Mouse (Mus musculus) liver, embryonic 11.5 days (tissue): ENCODE results near the gene Hgd. TPM values are rescaled to one million over a fixed set of nuclear protein-coding genes. Genes with fewer than 3 reads are reported as not detected.

Experiments used
- ATAC-seq: fragments of 200-750 bp; cut with Nextera tagmentation; replicated peaks from 2 replicates; pipeline ENCODE4 v1.8.0; 2017; ENCODE audit warnings: moderate number of reproducible peaks, mild to moderate bottlenecking, moderate TSS enrichment, moderate library complexity; ENCODE audit not compliant: low FRiP score
- DNase-seq: peaks from one replicate; pipeline ENCODE4 v3.0.0-alpha.2; 2017; ENCODE audit warnings: low spot score
- H3K27ac ChIP-seq: fragments of 300-500 bp; sonication (generic); 2 replicates; pipeline ENCODE4 v1.5.1; 2014; ENCODE audit warnings: mild to moderate bottlenecking, low read depth, low read length, control low read depth
- H3K27me3 ChIP-seq: fragments of 300-500 bp; sonication (generic); replicated peaks from 2 replicates; pipeline ENCODE4 v1.6.1; 2014; ENCODE audit warnings: low read length, mixed read lengths; ENCODE audit not compliant: control insufficient read depth, insufficient read depth
- H3K36me3 ChIP-seq: fragments of 300-500 bp; sonication (generic); 2 replicates; pipeline ENCODE4 v1.6.1; 2014; ENCODE audit warnings: mild to moderate bottlenecking, low read length, moderate library complexity, mixed read lengths; ENCODE audit not compliant: control insufficient read depth, insufficient read depth
- H3K4me1 ChIP-seq: fragments of 300-500 bp; sonication (generic); replicated peaks from 2 replicates; pipeline ENCODE4 v1.6.1; 2014; ENCODE audit warnings: low read length, mixed read lengths; ENCODE audit not compliant: control insufficient read depth, insufficient read depth
- H3K4me2 ChIP-seq: fragments of 300-500 bp; sonication (generic); 2 replicates; pipeline ENCODE4 v1.6.1; 2014; ENCODE audit warnings: mild to moderate bottlenecking, control low read depth, moderate library complexity
- H3K4me3 ChIP-seq: fragments of 300-500 bp; sonication (generic); 2 replicates; pipeline ENCODE4 v1.5.1; 2014; ENCODE audit warnings: low read depth, low read length, control low read depth
- H3K9ac ChIP-seq: fragments of 300-500 bp; sonication (generic); 2 replicates; pipeline ENCODE4 v1.6.1; 2014; ENCODE audit warnings: low read depth, low read length, control low read depth
- H3K9me3 ChIP-seq: fragments of 300-500 bp; sonication (generic); 2 replicates; pipeline ENCODE4 v1.6.1; 2016; ENCODE audit warnings: low read length, inconsistent platforms, mixed read lengths; ENCODE audit not compliant: control insufficient read depth
- WGBS: fragments of 180-500 bp; shearing (Covaris S2); extraction: QIAGEN DNeasy Blood & Tissue Kit; methylation state at CpG from one replicate; pipeline ENCODE4 v1.1.7; 2014; 5-methylcytosine and 5-hydroxymethylcytosine counted together
- polyA plus RNA-seq: library from polyadenylated mRNA; unstranded; fragments of >200 nt; fragmentation: Nextera tagmentation; extraction: Ambion mirVana; gene quantifications from 2 replicates; pipeline ENCODE4 v1.2.1, GENCODE M21; 2014

Gene Hgd
- 13.6 and 13.7 TPM in 2 replicates for polyA plus RNA-seq

- Histone ChIP-seq H3K9me3 (no peaks in the 10 kb centered on the region), H3K27me3 (no peaks in the 10 kb centered on the region), H3K36me3 (no peaks in the 10 kb centered on the region), H3K4me1 (no peaks in the 10 kb centered on the region), H3K27ac (peak within 1 kb of the TSS; percentile 45; the same call in 1 of the 2 replicates), H3K4me2 (peak within 1 kb of the TSS; percentile 32; the same call in 1 of the 2 replicates), H3K9ac (no peak within 1 kb of the TSS), H3K4me3 (no peak within 1 kb of the TSS)
- 63% methylated on average over 4 of the region's 4 CpGs for WGBS
- DNase-seq (no peak), ATAC-seq (no peak)
Measured at GRCm38 (mm10) chr16:37579994-37580393, at the start of gene Hgd. Gene Hgd (plus strand): TSS chr16:37580153.

GRCm38 (mm10) chr16:37530170-37530569, 49.8 kb upstream of the Hgd start:
- no peak for ATAC-seq

GRCm38 (mm10) chr16:37532046-37532445, 47.9 kb upstream of the Hgd start:
- no peak for ATAC-seq
- DNase-seq = no peak
- peaks cover 13% of the 10 kb centered on the region; the same call in 1 of the 2 replicates for H3K36me3 ChIP-seq
- H3K27ac ChIP-seq = no peak overlapping the region
- no peak overlapping the region for H3K4me2 ChIP-seq
- H3K9me3 ChIP-seq = no peaks in the 10 kb centered on the region
- no peak overlapping the region for H3K4me3 ChIP-seq
- no peak overlapping the region for H3K9ac ChIP-seq
- no peaks in the 10 kb centered on the region for H3K27me3 ChIP-seq
- WGBS = 96% methylated on average over 1 of the region's 1 CpGs
- H3K4me1 ChIP-seq = no peaks in the 10 kb centered on the region

More at GRCm38 (mm10) chr16:37530170-37530569, 49.8 kb upstream of the Hgd start:
- H3K9me3 ChIP-seq = no peaks in the 10 kb centered on the region
- no peaks in the 10 kb centered on the region for H3K27me3 ChIP-seq
- H3K4me2 ChIP-seq = no peak overlapping the region
- DNase-seq = no peak
- peaks cover 13% of the 10 kb centered on the region for H3K36me3 ChIP-seq
- WGBS = 82% methylated on average over 6 of the region's 6 CpGs
- no peaks in the 10 kb centered on the region for H3K4me1 ChIP-seq
- H3K4me3 ChIP-seq = no peak overlapping the region
- no peak overlapping the region for H3K27ac ChIP-seq
- no peak overlapping the region for H3K9ac ChIP-seq

- no peak overlapping the region for H3K4me3 ChIP-seq
- H3K4me1 ChIP-seq = peaks cover 3% of the 10 kb centered on the region; the same call in 1 of the 2 replicates
- H3K36me3 ChIP-seq = peaks cover 15% of the 10 kb centered on the region; the same call in 1 of the 2 replicates
- H3K27ac ChIP-seq = no peak overlapping the region
- DNase-seq = no peak
- no peak; the same call in 1 of the 2 replicates for ATAC-seq
- no peaks in the 10 kb centered on the region for H3K27me3 ChIP-seq
- WGBS = 71% methylated on average over 8 of the region's 8 CpGs
- H3K9me3 ChIP-seq = no peaks in the 10 kb centered on the region
- H3K9ac ChIP-seq = no peak overlapping the region
- no peak overlapping the region for H3K4me2 ChIP-seq
Measured at GRCm38 (mm10) chr16:37533369-37534068, 46.4 kb upstream of the Hgd start.

GRCm38 (mm10) chr16:37539240-37539610, 40.7 kb upstream of the Hgd start:
- WGBS = under 1% methylated on average over 22 of the region's 22 CpGs
- Histone ChIP-seq H3K4me2 (peak overlapping the region; percentile 81), H3K4me1 (peaks cover 7% of the 10 kb centered on the region), H3K9me3 (no peaks in the 10 kb centered on the region), H3K36me3 (peaks cover 16% of the 10 kb centered on the region; the same call in 1 of the 2 replicates), H3K27me3 (no peaks in the 10 kb centered on the region), H3K4me3 (peak overlapping the region; percentile 87), H3K27ac (peak overlapping the region; percentile 73), H3K9ac (peak overlapping the region; percentile 92)
- DNase-seq (no peak), ATAC-seq (peak; percentile 38)

GRCm38 (mm10) chr16:37539611-37540580, 40.1 kb upstream of the Hgd start, which contains the start of the genes Gtf2e1 and Rabl3:
Gene Gtf2e1 (minus strand): TSS chr16:37539789.
Gene Rabl3 (plus strand): TSS chr16:37539885.
- Histone ChIP-seq H3K27me3 (no peaks in the 10 kb centered on the region), H3K4me2 (peak within 1 kb of the TSS; percentile 81), H3K4me1 (peaks cover 7% of the 10 kb centered on the region), H3K4me3 (peak within 1 kb of the TSS; percentile 87), H3K9me3 (no peaks in the 10 kb centered on the region), H3K9ac (peak within 1 kb of the TSS; percentile 92), H3K36me3 (peaks cover 14% of the 10 kb centered on the region; the same call in 1 of the 2 replicates), H3K27ac (peak within 1 kb of the TSS; percentile 79)
- peak; percentile 99 for ATAC-seq
- WGBS = 2% methylated on average over 41 of the region's 41 CpGs
- peak; percentile 91 for DNase-seq

- no peaks in the 10 kb centered on the region for H3K27me3 ChIP-seq
- no peaks in the 10 kb centered on the region for H3K9me3 ChIP-seq
- H3K9ac ChIP-seq = peak overlapping the region; percentile 92; the same call in 1 of the 2 replicates
- ATAC-seq (no peak), DNase-seq (no peak)
- H3K4me3 ChIP-seq = peak overlapping the region; percentile 87
- H3K4me2 ChIP-seq = peak overlapping the region; percentile 81
- WGBS = 86% methylated on average over 6 of the region's 6 CpGs
- H3K36me3 ChIP-seq = peaks cover 8% of the 10 kb centered on the region; the same call in 1 of the 2 replicates
- peaks cover 7% of the 10 kb centered on the region for H3K4me1 ChIP-seq
- no peak overlapping the region for H3K27ac ChIP-seq
Measured at GRCm38 (mm10) chr16:37540776-37541175, 39.2 kb upstream of the Hgd start.

GRCm38 (mm10) chr16:37546312-37546711, 33.6 kb upstream of the Hgd start:
- no peak overlapping the region for H3K27ac ChIP-seq
- H3K9me3 ChIP-seq = no peaks in the 10 kb centered on the region
- H3K4me2 ChIP-seq = no peak overlapping the region
- peaks cover 6% of the 10 kb centered on the region; the same call in 1 of the 2 replicates for H3K36me3 ChIP-seq
- DNase-seq = no peak
- H3K9ac ChIP-seq = no peak overlapping the region
- H3K27me3 ChIP-seq = no peaks in the 10 kb centered on the region
- no peaks in the 10 kb centered on the region for H3K4me1 ChIP-seq
- H3K4me3 ChIP-seq = no peak overlapping the region
- no peak for ATAC-seq
- WGBS = 81% methylated on average over 5 of the region's 5 CpGs
